Mouse (Mus musculus) forebrain, postnatal 0 days (tissue): ENCODE results near the gene Lgmn. TPM values are rescaled to one million over a fixed set of nuclear protein-coding genes. Genes with fewer than 3 reads are reported as not detected.

Source experiments
- ATAC-seq: fragments of 200-750 bp; cut with Nextera tagmentation; 2 replicates; pipeline ENCODE4 v1.8.0; 2017; ENCODE audit warnings: mild to moderate bottlenecking, moderate library complexity
- DNase-seq: peaks from one replicate; pipeline ENCODE4 v3.0.0-alpha.2; 2015
- H3K27ac ChIP-seq: fragments of 300-500 bp; sonication (generic); 2 replicates; pipeline ENCODE4 v1.5.1; 2014; ENCODE audit warnings: low read depth, mild to moderate bottlenecking, antibody characterized with exemption, low read length, moderate library complexity, mixed read lengths
- H3K27me3 ChIP-seq: fragments of 300-500 bp; sonication (generic); 2 replicates; pipeline ENCODE4 v1.6.1; 2014; ENCODE audit warnings: mild to moderate bottlenecking, low read length, mixed read lengths; ENCODE audit not compliant: insufficient read depth
- H3K36me3 ChIP-seq: fragments of 300-500 bp; sonication (generic); 2 replicates; pipeline ENCODE4 v1.6.1; 2014; ENCODE audit warnings: mild to moderate bottlenecking, moderate library complexity; ENCODE audit not compliant: insufficient read depth
- H3K4me1 ChIP-seq: fragments of 300-500 bp; sonication (generic); 2 replicates; pipeline ENCODE4 v1.6.1; 2014; ENCODE audit warnings: antibody characterized with exemption; ENCODE audit not compliant: insufficient read depth
- H3K4me2 ChIP-seq: fragments of 300-500 bp; sonication (generic); 2 replicates; pipeline ENCODE4 v1.6.1; 2014; ENCODE audit warnings: low read depth, mild to moderate bottlenecking, moderate library complexity
- H3K4me3 ChIP-seq: fragments of 300-500 bp; sonication (generic); 2 replicates; pipeline ENCODE4 v1.5.1; 2014; ENCODE audit warnings: low read depth, low read length, mixed read lengths
- H3K9ac ChIP-seq: fragments of 300-500 bp; sonication (generic); 2 replicates; pipeline ENCODE4 v1.6.1; 2014; ENCODE audit warnings: mild to moderate bottlenecking
- H3K9me3 ChIP-seq: fragments of 300-500 bp; sonication (generic); 2 replicates; pipeline ENCODE4 v1.6.1; 2016; ENCODE audit warnings: low read length
- CTCF ChIP-seq: sonication (generic); IDR thresholded peaks from 2 replicates; pipeline ENCODE4 v1.5.1; 2016; ENCODE audit warnings: antibody characterized with exemption, control low read depth, low read depth
- WGBS: fragments of 180-500 bp; shearing (Covaris S2); extraction: QIAGEN DNeasy Blood & Tissue Kit; methylation state at CpG from one replicate; pipeline ENCODE4 v1.1.7; 2014; 5-methylcytosine and 5-hydroxymethylcytosine counted together
- polyA plus RNA-seq: library from polyadenylated mRNA; unstranded; fragments of >200 nt; fragmentation: Nextera tagmentation; extraction: Ambion mirVana; gene quantifications from 2 replicates; pipeline ENCODE4 v1.2.1, GENCODE M21; 2015
- total RNA-seq: library from RNA; depleted of rRNA; stranded (reverse); fragments of >200 nt; gene quantifications from 2 replicates; pipeline ENCODE4 v1.2.3, GENCODE M21; 2014

Gene Lgmn
- total and polyA plus RNA-seq, 2 experiments from 2014 or later = 88.1 to 139 TPM

- TF ChIP-seq CTCF = no peak
- H3K9me3 ChIP-seq = no peaks in the 10 kb centered on the region
- H3K4me1 ChIP-seq = no peaks in the 10 kb centered on the region
- H3K36me3 ChIP-seq = no peaks in the 10 kb centered on the region
- no peaks in the 10 kb centered on the region for H3K27me3 ChIP-seq
- ATAC-seq = no peak
- H3K27ac ChIP-seq = no peak overlapping the region
- H3K4me2 ChIP-seq = no peak overlapping the region
- H3K9ac ChIP-seq = no peak overlapping the region
- DNase-seq = no peak
- 84% methylated on average over 7 of the region's 7 CpGs for WGBS
- no peak overlapping the region for H3K4me3 ChIP-seq
Observed at GRCm38 (mm10) chr12:102365016-102365415, 74.6 kb downstream of the Lgmn start.

GRCm38 (mm10) chr12:102361189-102362161 is 78.1 kb downstream of the Lgmn start:
- ATAC-seq = no peak
- no peaks in the 10 kb centered on the region for H3K9me3 ChIP-seq
- no peak for DNase-seq

GRCm38 (mm10) chr12:102359390-102359789 is 80.2 kb downstream of the Lgmn start:
- H3K9ac ChIP-seq = no peak overlapping the region
- no peak for TF ChIP-seq CTCF
- ATAC-seq = no peak
- H3K4me3 ChIP-seq = no peak overlapping the region
- no peak overlapping the region for H3K4me2 ChIP-seq
- no peak overlapping the region for H3K27ac ChIP-seq
- no peak for DNase-seq
- H3K27me3 ChIP-seq = no peaks in the 10 kb centered on the region
- 89% methylated on average over 4 of the region's 4 CpGs for WGBS
- no peaks in the 10 kb centered on the region for H3K36me3 ChIP-seq
- no peaks in the 10 kb centered on the region for H3K9me3 ChIP-seq
- H3K4me1 ChIP-seq = no peaks in the 10 kb centered on the region

More at GRCm38 (mm10) chr12:102361189-102362161, 78.1 kb downstream of the Lgmn start:
- H3K9ac ChIP-seq = no peak overlapping the region
- TF ChIP-seq CTCF = no peak
- 85% methylated on average over 10 of the region's 10 CpGs for WGBS
- H3K36me3 ChIP-seq = no peaks in the 10 kb centered on the region
- H3K4me2 ChIP-seq = no peak overlapping the region
- no peaks in the 10 kb centered on the region for H3K27me3 ChIP-seq
- H3K27ac ChIP-seq = no peak overlapping the region
- H3K4me3 ChIP-seq = no peak overlapping the region
- no peaks in the 10 kb centered on the region for H3K4me1 ChIP-seq

- DNase-seq = no peak
- WGBS = 97% methylated on average over 1 of the region's 1 CpGs
- Histone ChIP-seq H3K36me3 (no peaks in the 10 kb centered on the region), H3K4me2 (no peak overlapping the region), H3K4me1 (no peaks in the 10 kb centered on the region), H3K27ac (no peak overlapping the region), H3K27me3 (no peaks in the 10 kb centered on the region), H3K9me3 (no peaks in the 10 kb centered on the region), H3K4me3 (no peak overlapping the region), H3K9ac (no peak overlapping the region)
- no peak for TF ChIP-seq CTCF
- no peak for ATAC-seq
Observed at GRCm38 (mm10) chr12:102356781-102357180, 82.8 kb downstream of the Lgmn start.

- ATAC-seq (no peak), DNase-seq (no peak)
- H3K27me3 ChIP-seq = no peaks in the 10 kb centered on the region
- no peaks in the 10 kb centered on the region for H3K36me3 ChIP-seq
- H3K4me2 ChIP-seq = no peak overlapping the region
- no peak overlapping the region for H3K27ac ChIP-seq
- no peak overlapping the region for H3K9ac ChIP-seq
- H3K4me3 ChIP-seq = no peak overlapping the region
- no peaks in the 10 kb centered on the region for H3K9me3 ChIP-seq
- no peaks in the 10 kb centered on the region for H3K4me1 ChIP-seq
- TF ChIP-seq CTCF = no peak
Observed at GRCm38 (mm10) chr12:102355784-102356183, 83.8 kb downstream of the Lgmn start.

GRCm38 (mm10) chr12:102354126-102354984 is 85.3 kb downstream of the Lgmn start:
- Histone ChIP-seq H3K4me3 (no peak overlapping the region), H3K4me2 (no peak overlapping the region), H3K36me3 (no peaks in the 10 kb centered on the region), H3K9me3 (no peaks in the 10 kb centered on the region), H3K9ac (no peak overlapping the region), H3K27ac (no peak overlapping the region), H3K4me1 (no peaks in the 10 kb centered on the region), H3K27me3 (no peaks in the 10 kb centered on the region)
- no peak for TF ChIP-seq CTCF
- ATAC-seq (no peak), DNase-seq (no peak)
- WGBS = 88% methylated on average over 10 of the region's 10 CpGs

- ATAC-seq (no peak), DNase-seq (no peak)
- Histone ChIP-seq H3K27ac (no peak overlapping the region), H3K4me1 (no peaks in the 10 kb centered on the region), H3K9ac (no peak overlapping the region), H3K36me3 (no peaks in the 10 kb centered on the region), H3K4me3 (no peak overlapping the region), H3K9me3 (no peaks in the 10 kb centered on the region), H3K27me3 (no peaks in the 10 kb centered on the region), H3K4me2 (no peak overlapping the region)
- TF ChIP-seq CTCF = no peak
- WGBS = 85% methylated on average over 1 of the region's 1 CpGs
Observed at GRCm38 (mm10) chr12:102350997-102351396, 88.6 kb downstream of the Lgmn start.
